Mouse (Mus musculus): ENCODE data around the gene Gmnn.

The Gmnn gene

DNA sequence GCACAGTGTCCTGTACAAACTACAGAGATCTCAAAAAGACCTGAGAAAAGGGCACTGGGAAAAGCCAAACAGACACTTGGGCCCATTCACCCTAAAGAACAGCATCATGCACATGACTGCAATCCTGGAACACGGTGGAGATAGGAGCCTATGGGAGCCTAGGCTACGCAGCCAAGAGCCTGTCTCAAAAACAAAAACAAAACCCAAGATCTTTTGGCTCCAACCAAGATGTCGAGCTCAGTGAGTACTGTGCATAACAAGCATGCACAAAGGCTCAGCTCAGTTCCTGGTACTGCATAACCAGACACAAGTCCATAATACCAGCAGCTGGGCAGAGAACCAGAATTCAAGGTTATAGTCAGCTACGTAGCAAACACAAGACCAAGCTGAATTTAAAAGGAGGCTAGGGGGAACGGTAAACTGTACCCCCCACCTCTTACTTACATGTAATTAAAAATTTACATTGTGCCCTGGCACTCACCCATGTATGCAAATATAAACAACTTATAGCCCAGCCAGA lies 1.3 kb downstream of the Gmnn start:
- no peak for DNase-seq

GRCm38 (mm10) chr13:24759451-24759850 lies 2.3 kb downstream of the Gmnn start:
- no peak for DNase-seq

GRCm38 (mm10) chr13:24757820-24758564 lies 3.7 kb downstream of the Gmnn start:
- DNase-seq, result no peak

- no peak for DNase-seq
These were observed 5.0 kb downstream of the Gmnn start for GRCm38 (mm10) chr13:24756756-24757155.

DNA sequence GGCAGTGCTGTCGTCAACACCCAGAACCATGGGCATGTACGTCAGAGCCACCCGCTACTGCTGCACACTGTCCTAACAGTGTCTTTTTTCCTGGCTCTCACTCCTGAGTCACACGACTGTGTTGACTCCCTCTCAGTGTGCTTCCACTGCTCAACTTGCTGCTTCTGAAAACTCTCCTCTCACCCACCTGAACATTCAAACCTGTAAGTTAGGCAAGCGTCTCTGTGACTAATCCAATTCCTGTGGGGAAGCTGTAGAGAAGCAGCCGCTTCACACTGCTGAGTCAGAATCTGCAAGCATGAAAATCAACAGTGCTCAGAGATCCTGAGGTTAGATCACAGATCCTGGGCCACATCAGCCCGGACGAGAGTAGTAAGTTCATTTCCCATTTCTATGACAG lies 10.3 kb downstream of the Gmnn start:
- DNase-seq, result no peak

DNA sequence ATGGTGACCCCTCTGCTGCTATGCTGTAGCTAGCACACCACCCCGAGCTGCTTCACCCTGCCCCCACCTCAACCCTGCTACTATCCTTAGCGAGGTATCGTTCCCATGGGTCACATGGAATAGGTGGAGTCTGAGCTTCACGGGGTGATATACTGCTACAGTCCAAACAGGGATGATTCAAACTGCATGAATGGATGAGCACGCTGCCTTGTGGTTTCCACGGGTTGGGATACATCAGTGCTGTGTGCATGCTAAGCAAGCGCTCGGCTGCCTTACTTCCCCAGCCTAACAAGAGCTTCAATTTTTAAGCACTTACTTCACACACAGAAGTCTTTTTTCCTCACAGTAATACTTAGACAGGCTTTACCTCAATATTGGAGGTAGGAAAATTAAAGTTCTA lies 10.9 kb downstream of the Gmnn start:
- no peak for DNase-seq

DNA sequence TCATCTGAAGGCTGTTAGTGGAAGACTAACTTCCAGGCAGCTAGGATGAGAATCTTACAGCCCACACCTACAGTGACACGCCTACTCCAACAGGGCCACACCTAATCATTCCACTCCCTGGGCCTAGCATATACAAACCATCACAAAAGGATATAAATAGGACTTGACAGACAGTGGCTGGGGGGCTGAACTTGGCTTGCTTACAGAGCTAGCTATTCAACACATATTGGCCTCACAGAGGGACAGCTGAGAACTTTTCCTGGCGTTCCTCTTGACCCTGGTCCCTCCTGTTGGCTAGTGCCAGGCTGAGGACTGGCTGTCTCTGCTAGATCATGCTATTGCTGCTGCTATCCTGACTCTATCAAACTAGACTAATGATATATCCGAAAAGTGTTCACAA lies 13.9 kb downstream of the Gmnn start:
- no peak for DNase-seq

GRCm38 (mm10) chr13:24741028-24741427 lies 20.7 kb downstream of the Gmnn start, which contains the start of gene Armh2:
Gene Armh2 (plus strand): TSS chr13:24741232.
- DNase-seq, result no peak

DNA sequence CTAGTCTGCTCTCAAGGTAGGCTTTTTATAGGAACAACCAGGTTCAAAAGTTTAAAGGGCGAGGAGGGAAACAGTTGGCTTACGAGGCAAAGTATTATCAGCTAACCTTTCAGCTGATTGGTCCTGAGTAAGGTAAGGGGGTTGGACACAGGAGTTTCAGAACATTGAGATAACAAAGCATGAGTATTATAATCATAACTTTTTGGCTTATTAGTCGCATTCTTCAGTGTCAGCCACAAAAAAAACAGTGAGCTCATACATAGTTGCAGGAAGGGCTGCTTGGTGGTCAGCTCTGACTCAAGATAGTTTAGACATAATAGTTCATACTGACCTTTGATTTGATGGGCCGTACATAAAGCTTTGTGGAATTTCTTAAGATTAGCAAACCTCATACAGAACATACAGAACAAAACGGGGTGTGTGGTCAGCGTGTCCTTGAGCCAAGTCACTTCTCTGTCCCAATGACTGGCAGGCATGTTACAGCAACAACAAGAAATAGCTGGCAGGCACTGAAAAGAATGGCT lies 26.1 kb downstream of the Gmnn start:
- no peak for DNase-seq

DNA sequence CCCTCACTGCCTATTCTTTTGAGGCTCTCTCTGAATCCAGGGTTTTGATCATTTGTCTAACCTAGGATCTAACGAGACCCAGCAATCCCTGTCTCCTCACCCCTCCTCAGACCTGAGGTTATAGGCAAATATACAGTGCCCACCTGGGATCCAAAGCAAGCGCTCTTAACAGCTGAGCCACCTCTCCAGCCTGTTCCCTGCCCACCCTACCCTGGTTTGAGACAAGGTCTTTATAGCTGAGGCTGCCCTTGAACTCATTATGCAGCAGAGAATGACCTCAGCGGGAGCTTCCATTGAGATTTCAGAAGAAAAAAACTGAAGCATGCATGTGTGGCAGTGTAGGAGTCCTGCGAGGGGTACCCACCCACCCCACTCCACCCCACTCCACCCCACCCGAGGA lies 27.2 kb downstream of the Gmnn start:
- DNase-seq, result no peak

DNA sequence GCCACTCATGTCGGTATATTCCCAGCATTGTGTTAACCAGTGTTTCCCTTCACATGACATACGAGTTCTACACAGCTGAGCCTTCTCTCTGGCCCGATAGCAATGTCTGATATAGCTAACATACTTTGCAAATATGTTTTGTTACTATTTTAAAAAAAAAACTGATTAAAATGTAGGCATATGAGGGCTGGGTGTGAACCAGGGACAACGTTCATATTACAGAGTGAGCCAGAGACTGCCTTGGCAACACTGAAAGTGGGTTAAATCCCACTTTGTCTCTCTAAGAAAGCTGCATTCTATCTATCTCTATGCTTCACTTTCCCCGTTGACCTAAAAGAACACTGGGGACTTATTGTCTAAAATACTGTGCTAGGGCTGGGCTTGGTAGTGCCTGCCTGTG lies 32.6 kb downstream of the Gmnn start:
- no peak for DNase-seq

- no peak for DNase-seq
These were observed 37.3 kb downstream of the Gmnn start for GRCm38 (mm10) chr13:24724395-24724759.

- no peak for DNase-seq
These were observed 37.9 kb downstream of the Gmnn start for GRCm38 (mm10) chr13:24723699-24724394.

DNA sequence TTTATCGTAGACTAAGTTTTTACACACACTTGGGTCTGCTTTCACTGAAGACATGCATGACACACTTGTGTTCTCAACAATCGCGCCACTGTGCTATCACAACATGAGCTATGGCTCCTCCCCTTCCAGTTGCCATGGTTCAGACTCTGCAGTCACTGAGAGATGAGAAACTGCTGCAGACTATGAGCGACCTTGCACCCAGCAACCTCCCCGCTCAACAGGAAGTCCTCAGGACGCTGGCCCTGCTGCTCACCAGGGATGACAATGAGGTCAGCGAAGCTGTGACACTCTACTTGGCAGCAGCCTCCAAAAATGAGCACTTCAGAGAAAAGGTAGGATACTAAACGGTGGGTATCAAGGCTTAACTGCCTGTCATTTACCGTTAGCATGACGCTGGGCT lies 40.2 kb downstream of the Gmnn start:
- peak; percentile 20 for DNase-seq

GRCm38 (mm10) chr13:24717677-24718076 lies 44.0 kb downstream of the Gmnn start:
- no peak for DNase-seq

DNA sequence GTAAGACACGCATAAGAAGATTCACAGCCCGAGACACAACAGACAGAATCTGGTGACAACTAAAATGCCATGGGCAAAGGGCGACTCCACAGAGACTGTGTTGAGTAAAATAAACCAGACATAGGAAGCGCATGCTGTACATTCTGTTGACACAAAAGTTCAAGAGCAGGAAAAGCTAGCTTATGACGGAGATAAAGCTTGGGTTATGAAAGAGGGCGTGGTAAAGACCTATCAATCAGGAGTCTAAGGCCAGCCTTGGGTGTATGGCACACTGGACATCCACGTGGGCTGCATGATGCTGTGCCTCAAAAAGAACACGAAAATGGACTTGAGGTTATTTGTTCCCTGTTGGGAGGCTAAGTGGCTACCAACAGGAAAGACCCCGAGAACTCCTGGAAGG lies 45.3 kb downstream of the Gmnn start:
- DNase-seq, result no peak

GRCm38 (mm10) chr13:24715601-24716000 lies 46.1 kb downstream of the Gmnn start:
- DNase-seq, result no peak

DNA sequence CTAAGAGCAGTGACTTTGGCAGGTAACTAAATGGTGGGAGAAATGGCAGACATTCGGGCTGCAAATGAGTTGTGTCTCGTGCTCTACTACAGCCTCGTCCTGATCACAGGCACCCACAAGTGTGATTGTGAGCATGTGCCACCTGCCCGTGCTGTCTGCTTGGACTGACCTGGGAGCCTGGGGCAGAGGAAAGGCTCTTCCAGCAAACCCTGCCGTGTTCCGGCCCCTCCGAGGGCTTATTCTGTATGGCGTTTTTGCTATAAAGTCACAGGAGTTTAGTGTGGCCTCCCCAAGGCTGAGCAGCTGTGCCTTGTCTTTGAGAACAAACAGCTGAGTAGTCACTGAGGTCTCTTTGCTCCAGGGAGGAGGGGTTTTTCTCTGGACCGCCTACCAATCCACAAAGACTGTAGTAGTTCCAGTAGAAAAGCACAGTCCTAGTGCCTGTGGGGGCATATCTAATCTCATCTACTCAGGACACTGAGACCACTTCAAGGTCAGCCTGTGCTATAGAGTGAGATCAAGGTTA lies 47.3 kb downstream of the Gmnn start:
- DNase-seq, result no peak

DNA sequence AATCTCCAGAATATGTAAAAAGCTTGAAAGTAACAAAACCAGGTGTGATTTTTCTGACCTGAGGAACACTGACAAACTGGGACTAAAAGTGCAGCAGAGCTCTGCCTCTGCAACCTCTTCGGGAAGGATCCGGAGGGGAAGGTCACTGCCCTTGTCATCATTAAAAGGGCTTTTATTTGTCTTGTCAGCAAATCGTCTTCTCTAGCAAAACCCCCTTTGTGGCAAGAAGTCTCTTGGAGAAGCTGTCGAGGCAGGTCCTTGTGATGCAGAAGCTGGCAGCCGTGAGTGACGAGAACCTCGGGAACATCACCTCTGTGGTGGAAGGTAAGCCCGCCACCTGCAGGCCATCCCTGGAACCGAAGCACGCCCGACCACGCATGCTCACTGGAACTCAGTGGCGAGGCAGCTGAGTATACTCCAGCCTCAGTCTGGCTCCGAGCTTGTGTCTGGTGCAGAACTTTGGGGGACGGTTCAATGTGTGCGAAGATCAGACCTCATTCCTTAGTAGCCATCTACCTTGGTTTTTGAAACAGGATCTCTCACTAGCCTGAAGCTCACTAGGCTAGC lies 48.2 kb downstream of the Gmnn start:
- peak; percentile 87 for DNase-seq

DNA sequence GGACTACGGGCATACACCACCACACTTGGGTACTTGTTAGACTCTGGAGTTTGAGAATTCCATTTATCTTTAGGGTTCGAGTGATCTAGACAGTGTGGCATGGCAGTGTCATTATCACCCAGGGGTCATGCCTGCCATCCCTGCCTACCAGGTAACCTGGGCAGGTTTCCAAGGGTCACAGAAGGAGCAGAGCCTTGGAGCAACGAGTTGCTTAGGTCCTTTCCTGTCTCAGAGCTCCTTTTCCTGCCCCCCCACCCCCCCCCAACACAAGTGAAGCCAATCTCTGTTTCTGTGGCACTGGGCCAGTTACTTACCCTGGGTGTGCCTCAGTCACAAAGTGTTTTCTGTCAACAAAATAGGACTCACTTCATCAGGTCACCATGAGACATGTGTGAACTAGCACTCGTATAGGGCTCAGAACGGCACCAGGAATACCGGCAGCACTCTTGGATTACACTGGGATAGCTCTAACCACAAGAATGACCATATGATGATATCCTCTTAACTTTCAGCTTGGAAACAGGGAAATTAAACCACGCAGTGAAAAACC lies 49.1 kb downstream of the Gmnn start:
- DNase-seq, result no peak

DNA sequence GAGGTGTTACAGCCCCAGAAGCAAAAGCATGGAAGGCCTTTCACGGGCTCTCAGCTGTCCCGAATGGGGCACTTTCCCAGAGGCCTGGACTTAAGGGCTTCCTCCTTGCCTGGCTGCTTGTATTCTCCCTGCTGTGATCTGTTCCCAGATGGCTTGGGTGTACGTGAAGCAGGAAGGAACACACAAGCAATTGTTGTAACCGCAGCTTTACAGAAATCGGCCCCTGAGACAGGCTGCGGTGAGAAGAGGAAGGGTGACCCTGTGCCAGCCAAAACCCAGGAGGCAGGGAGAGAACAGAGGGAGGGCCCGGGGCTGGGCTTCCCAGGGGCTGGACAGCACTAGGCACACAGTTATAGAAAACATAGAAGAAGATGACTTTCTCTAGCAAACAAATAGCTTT lies 50.8 kb downstream of the Gmnn start:
- DNase-seq, result no peak

DNA sequence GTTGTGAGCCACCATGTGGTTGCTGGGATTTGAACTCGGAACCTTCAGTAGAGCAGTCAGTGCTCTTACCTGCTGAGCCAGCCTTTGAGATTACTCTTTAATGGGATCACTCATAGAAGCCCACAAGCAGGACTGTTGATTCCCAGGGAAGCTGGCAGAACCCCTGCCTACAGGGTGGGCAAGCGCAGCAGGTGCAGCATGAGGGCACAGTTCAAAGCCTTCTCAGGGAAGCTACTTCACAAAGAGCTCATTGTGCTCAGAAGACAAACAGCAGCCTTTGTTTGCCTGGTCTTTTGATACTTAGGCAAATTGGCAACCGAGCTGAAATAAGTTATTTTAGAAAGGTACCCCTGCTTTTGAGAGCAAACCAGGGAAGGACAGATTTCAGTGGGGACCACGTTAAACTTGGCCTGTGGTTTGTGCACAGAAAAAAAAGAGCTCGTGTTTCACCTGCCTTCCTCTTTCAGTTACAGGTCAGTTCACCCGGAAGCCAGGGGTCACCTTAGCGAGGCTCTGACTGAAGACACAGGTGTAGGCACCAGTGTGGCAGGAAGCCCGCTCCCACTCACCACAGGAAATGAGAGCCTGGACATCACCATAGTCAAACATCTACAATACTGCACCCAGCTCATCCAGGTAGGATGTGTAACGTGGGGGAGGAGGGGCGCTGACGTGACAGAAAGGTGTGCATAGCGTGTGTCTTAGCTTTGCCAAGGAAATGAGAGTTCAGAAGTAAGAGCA lies 51.9 kb downstream of the Gmnn start:
- DNase-seq, result peak; percentile 59

DNA sequence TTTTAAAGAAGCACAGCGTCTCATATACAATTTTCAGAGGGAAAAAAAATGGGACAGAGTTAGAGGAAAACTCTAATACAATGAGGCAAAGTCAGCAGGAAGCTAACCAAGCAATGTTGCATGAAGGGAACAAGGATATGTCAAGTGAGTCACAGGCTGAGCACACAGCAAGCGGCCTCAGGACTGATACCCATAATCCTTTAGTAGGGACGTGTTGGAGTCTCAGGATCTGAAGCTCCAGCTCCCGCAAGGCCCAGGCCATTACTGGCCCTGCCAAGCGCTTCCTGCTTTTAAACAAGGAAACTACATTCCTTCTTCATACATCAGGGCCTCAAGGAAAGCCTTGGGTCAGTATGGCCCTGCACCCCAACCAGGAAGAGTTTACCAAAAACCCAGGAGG lies 59.6 kb downstream of the Gmnn start:
- DNase-seq, result no peak

All from retina, postnatal 1 day (tissue).